Mouse (Mus musculus) WW6 (cell line): ENCODE results near the gene Batf3.

Experiments used
- DNase-seq: peaks from one replicate; pipeline ENCODE4 v3.0.0-alpha.2; 2013; ENCODE audit warnings: low read depth, low spot score

Batf3 gene

GRCm38 (mm10) chr1:191086304-191086878 is 11.3 kb upstream of the Batf3 start:
- DNase-seq = no peak

- no peak for DNase-seq
Observed at GRCm38 (mm10) chr1:191086960-191087359, 10.7 kb upstream of the Batf3 start.

- no peak for DNase-seq
Observed at GRCm38 (mm10) chr1:191087955-191088354, 9.7 kb upstream of the Batf3 start.

GRCm38 (mm10) chr1:191089355-191089754 is 8.3 kb upstream of the Batf3 start:
- DNase-seq = no peak

GRCm38 (mm10) chr1:191092050-191092449 is 5.6 kb upstream of the Batf3 start:
- DNase-seq = no peak

GRCm38 (mm10) chr1:191093578-191093977 is 4.1 kb upstream of the Batf3 start:
- no peak for DNase-seq

- no peak for DNase-seq
Observed at GRCm38 (mm10) chr1:191095019-191095418, 2.6 kb upstream of the Batf3 start.

- DNase-seq = no peak
Observed at GRCm38 (mm10) chr1:191096871-191097681, 571 bp upstream of the Batf3 start.

- DNase-seq = no peak
Observed at GRCm38 (mm10) chr1:191099114-191099513, 1.5 kb downstream of the Batf3 start.

- no peak for DNase-seq
Observed at GRCm38 (mm10) chr1:191099772-191100291, 2.2 kb downstream of the Batf3 start.

GRCm38 (mm10) chr1:191102730-191103370 is 5.2 kb downstream of the Batf3 start:
- no peak for DNase-seq

- no peak for DNase-seq
Observed at GRCm38 (mm10) chr1:191105246-191105645, 7.6 kb downstream of the Batf3 start.

GRCm38 (mm10) chr1:191107306-191107705 is 9.7 kb downstream of the Batf3 start:
- no peak for DNase-seq

GRCm38 (mm10) chr1:191109907-191110306 is 12.3 kb downstream of the Batf3 start:
- no peak for DNase-seq

- no peak for DNase-seq
Observed at GRCm38 (mm10) chr1:191111146-191111545, 13.5 kb downstream of the Batf3 start.

- no peak for DNase-seq
Observed at GRCm38 (mm10) chr1:191114868-191115267, 17.2 kb downstream of the Batf3 start.

GRCm38 (mm10) chr1:191115514-191116238 is 18.0 kb downstream of the Batf3 start:
- DNase-seq = no peak

- no peak for DNase-seq
Observed at GRCm38 (mm10) chr1:191122744-191123143, 25.1 kb downstream of the Batf3 start.

- DNase-seq = no peak
Observed at GRCm38 (mm10) chr1:191123696-191124095, 26.0 kb downstream of the Batf3 start.

- no peak for DNase-seq
Observed at GRCm38 (mm10) chr1:191124288-191124687, 26.6 kb downstream of the Batf3 start.

GRCm38 (mm10) chr1:191125811-191126638 is 28.4 kb downstream of the Batf3 start:
- DNase-seq = peak; percentile 59
